Mouse (Mus musculus): ENCODE measurements around the gene Slc12a4.
A peak's percentile ranks its signal among the peaks of the same experiment; 100 is the strongest.
"Not testable (repeated sequence)": the region's sequence is repeated elsewhere in the genome, so short reads cannot be mapped to it uniquely, and the experiment has no call there.

The Slc12a4 gene

GRCm38 (mm10) chr8:105965905-105966341 lies at the start of gene Slc12a4:
TSS of gene Slc12a4 (minus strand) at chr8:105966097.
- DNase-seq (ENCODE audit: low spot score in 2 of 2) = peak; percentile 65 to 72

GRCm38 (mm10) chr8:106012203-106012602 lies 46.3 kb upstream of the Slc12a4 start:
- DNase-seq (ENCODE audit: low spot score in 2 of 2) = not testable (repeated sequence)

- DNase-seq (ENCODE audit: low spot score in 2 of 2) = no peak
Observed at GRCm38 (mm10) chr8:106011643-106011986, 45.7 kb upstream of the Slc12a4 start, which contains the start of gene Ddx28. TSS of gene Ddx28 (minus strand) at chr8:106011882.

GRCm38 (mm10) chr8:106010748-106011642 lies 45.1 kb upstream of the Slc12a4 start:
- peak; percentile 86 to 90 for DNase-seq (ENCODE audit: low spot score in 2 of 2)

GRCm38 (mm10) chr8:106007891-106008290 lies 42.0 kb upstream of the Slc12a4 start:
- DNase-seq (ENCODE audit: low spot score in 2 of 2) = not testable (repeated sequence)

- no peak for DNase-seq (ENCODE audit: low spot score in 2 of 2)
Observed at GRCm38 (mm10) chr8:106007135-106007534, 41.2 kb upstream of the Slc12a4 start.

- no peak for DNase-seq (ENCODE audit: low spot score in 2 of 2)
Observed at GRCm38 (mm10) chr8:106006413-106006812, 40.5 kb upstream of the Slc12a4 start.

- no peak for DNase-seq (ENCODE audit: low spot score in 2 of 2)
Observed at GRCm38 (mm10) chr8:106005875-106006274, 40.0 kb upstream of the Slc12a4 start, which contains the start of gene Dpep2nb. TSS of gene Dpep2nb (minus strand) at chr8:106005975.

- DNase-seq (ENCODE audit: low spot score in 2 of 2) = no peak
Observed at GRCm38 (mm10) chr8:106004538-106005207, 38.8 kb upstream of the Slc12a4 start.

GRCm38 (mm10) chr8:106001908-106002307 lies 36.0 kb upstream of the Slc12a4 start:
- no peak for DNase-seq (ENCODE audit: low spot score in 2 of 2)

GRCm38 (mm10) chr8:105998971-105999370 lies 33.1 kb upstream of the Slc12a4 start:
- peak in 1 of 2 experiments; percentile 26 for DNase-seq (ENCODE audit: low spot score in 2 of 2)

- DNase-seq (ENCODE audit: low spot score in 2 of 2) = no peak
Observed at GRCm38 (mm10) chr8:105996359-105996758, 30.5 kb upstream of the Slc12a4 start.

GRCm38 (mm10) chr8:105993226-105993625 lies 27.3 kb upstream of the Slc12a4 start:
- no peak for DNase-seq (ENCODE audit: low spot score in 2 of 2)

- no peak for DNase-seq (ENCODE audit: low spot score in 2 of 2)
Observed at GRCm38 (mm10) chr8:105992499-105992898, 26.6 kb upstream of the Slc12a4 start.

GRCm38 (mm10) chr8:105991546-105991945 lies 25.6 kb upstream of the Slc12a4 start:
- no peak for DNase-seq (ENCODE audit: low spot score in 2 of 2)

- peak; percentile 78 to 84 for DNase-seq (ENCODE audit: low spot score in 2 of 2)
Observed at GRCm38 (mm10) chr8:105990856-105991387, 25.0 kb upstream of the Slc12a4 start, which contains the start of gene Dus2. TSS of gene Dus2 (plus strand) at chr8:105991337.

GRCm38 (mm10) chr8:105988546-105988945 lies 22.6 kb upstream of the Slc12a4 start:
- no peak for DNase-seq (ENCODE audit: low spot score in 2 of 2)

GRCm38 (mm10) chr8:105983406-105983805 lies 17.5 kb upstream of the Slc12a4 start:
- not testable (repeated sequence) for DNase-seq (ENCODE audit: low spot score in 2 of 2)

GRCm38 (mm10) chr8:105981146-105981545 lies 15.2 kb upstream of the Slc12a4 start:
- DNase-seq (ENCODE audit: low spot score in 2 of 2) = no peak

- no peak for DNase-seq (ENCODE audit: low spot score in 2 of 2)
Observed at GRCm38 (mm10) chr8:105979325-105979724, 13.4 kb upstream of the Slc12a4 start, which contains the start of gene Dpep3. TSS of gene Dpep3 (minus strand) at chr8:105979429.

- no peak for DNase-seq (ENCODE audit: low spot score in 2 of 2)
Observed at GRCm38 (mm10) chr8:105975363-105975762, 9.5 kb upstream of the Slc12a4 start.
